Mouse (Mus musculus) c-Kit-positive CD71-positive TER-119-negative erythroid progenitor cells, embryonic 14.5 days (primary cell): Measurements from ENCODE around the gene Frat2.
A peak's percentile ranks its signal among the peaks of the same experiment; 100 is the strongest.
"Not testable (repeated sequence)": the region's sequence is repeated elsewhere in the genome, so short reads cannot be mapped to it uniquely, and the experiment has no call there.

ENCODE experiments used
- DNase-seq: peaks from one replicate; pipeline ENCODE4 v3.0.0-alpha.2; 2013; ENCODE audit warnings: low read depth

The Frat2 gene

GRCm38 (mm10) chr19:41847992-41848851 lies at the start of gene Frat2:
Frat2 (minus strand) TSS chr19:41848132.
- peak; percentile 80 for DNase-seq

GRCm38 (mm10) chr19:41896319-41896711 lies 48.4 kb upstream of the Frat2 start:
- DNase-seq = no peak

GRCm38 (mm10) chr19:41895460-41896318 lies 47.8 kb upstream of the Frat2 start, which contains the start of gene Rrp12:
Rrp12 (minus strand) TSS chr19:41896173.
- DNase-seq = peak; percentile 91

- DNase-seq = peak; percentile 75
These were observed 47.0 kb upstream of the Frat2 start for GRCm38 (mm10) chr19:41894959-41895358.

GRCm38 (mm10) chr19:41888191-41888590 lies 40.3 kb upstream of the Frat2 start:
- DNase-seq = peak; percentile 82

GRCm38 (mm10) chr19:41883882-41884281 lies 36.0 kb upstream of the Frat2 start:
- DNase-seq = no peak

- no peak for DNase-seq
These were observed 33.9 kb upstream of the Frat2 start for GRCm38 (mm10) chr19:41881842-41882241.

- DNase-seq = no peak
These were observed 26.4 kb upstream of the Frat2 start for GRCm38 (mm10) chr19:41874356-41874755.

GRCm38 (mm10) chr19:41872285-41872684 lies 24.4 kb upstream of the Frat2 start:
- DNase-seq = no peak

GRCm38 (mm10) chr19:41869946-41870345 lies 22.0 kb upstream of the Frat2 start:
- not testable (repeated sequence) for DNase-seq

- no peak for DNase-seq
These were observed 21.4 kb upstream of the Frat2 start for GRCm38 (mm10) chr19:41869296-41869695.

- DNase-seq = no peak
These were observed 18.8 kb upstream of the Frat2 start for GRCm38 (mm10) chr19:41866707-41867106.

- no peak for DNase-seq
These were observed 9.9 kb upstream of the Frat2 start for GRCm38 (mm10) chr19:41857816-41858310.

GRCm38 (mm10) chr19:41857086-41857762 lies 9.3 kb upstream of the Frat2 start:
- DNase-seq = no peak

- DNase-seq = no peak
These were observed 4.5 kb upstream of the Frat2 start for GRCm38 (mm10) chr19:41852423-41852822.

GRCm38 (mm10) chr19:41850719-41851543 lies 3.0 kb upstream of the Frat2 start:
- DNase-seq = no peak

GRCm38 (mm10) chr19:41850021-41850718 lies 2.2 kb upstream of the Frat2 start:
- no peak for DNase-seq

- not testable (repeated sequence) for DNase-seq
These were observed 329 bp downstream of the Frat2 start for GRCm38 (mm10) chr19:41847614-41847991.

- no peak for DNase-seq
These were observed 796 bp downstream of the Frat2 start for GRCm38 (mm10) chr19:41847091-41847581.

GRCm38 (mm10) chr19:41846366-41847090 lies 1.4 kb downstream of the Frat2 start:
- DNase-seq = no peak
